Comparison of ENCODE assay signal across 13 mouse cellular contexts in genomic region chr19:38420751-38421295, GRCm38 (mm10). TPM values are rescaled to one million over a fixed set of nuclear protein-coding genes. Genes with fewer than 3 reads are reported as not detected.
DNase-seq lines count a peak whose midpoint lies in the region.
"Had no signal": no experiment of that assay in that cellular context is flagged by ENCODE, and none has a peak within 500 bp of the region (broad histone marks: within the 10 kb centered on the region; RNA-seq: fewer than 3 reads in every experiment).

No protein-coding gene starts in this region.

- DNase-seq in adrenal gland, adult (ENCODE audit: inconsistent age in 2 of 2, low spot score in 1 of 2), result peak; percentile 18 to 71
- DNase-seq in adrenal gland, adult 8-10 months, result no peak
- peak; percentile 14 for DNase-seq in kidney, adult 18-20 months
- no peak for DNase-seq in kidney, postnatal 4 days
- DNase-seq in ovary, postnatal 36 days (ENCODE audit: low spot score), result peak; percentile 13
- DNase-seq in ovary, postnatal 14 days (ENCODE audit: low spot score), result no peak
- no peak for DNase-seq in right cerebral cortex, adult 18-20 months
- DNase-seq: B cell, adult 2 months; cerebellum, adult 2 months; embryo, embryonic 11 days; gastrocnemius, adult 2 months; gastrocnemius, postnatal 36 days; heart, adult 18-20 months had no signal

RNA-seq across cellular contexts. Expression of gene Slc35g1, which starts 25.0 kb away (rescaled TPM):
- 10 to 100 TPM; 19.6 to 37.8 (median 29.9) TPM for total RNA-seq in adrenal gland, adult 8-10 months (2022)

Comparison
In these comparisons a context has a peak if more than half of its experiments do, and no peak if none do; other contexts are left out.
1. DNase-seq: peak in adrenal gland, adult (2 of 2), kidney, adult 18-20 months (single experiment) and ovary, postnatal 36 days (single experiment); none in adrenal gland, adult 8-10 months (single experiment), kidney, postnatal 4 days (0 of 2), ovary, postnatal 14 days (single experiment) and right cerebral cortex, adult 18-20 months (single experiment).